Mouse (Mus musculus) layer of hippocampus, adult 9-11 months (tissue): ENCODE data around the gene Chmp3.

Experiments used
- DNase-seq: peaks from one replicate; pipeline ENCODE4 v3.0.0; 2022

Chmp3 gene

DNA sequence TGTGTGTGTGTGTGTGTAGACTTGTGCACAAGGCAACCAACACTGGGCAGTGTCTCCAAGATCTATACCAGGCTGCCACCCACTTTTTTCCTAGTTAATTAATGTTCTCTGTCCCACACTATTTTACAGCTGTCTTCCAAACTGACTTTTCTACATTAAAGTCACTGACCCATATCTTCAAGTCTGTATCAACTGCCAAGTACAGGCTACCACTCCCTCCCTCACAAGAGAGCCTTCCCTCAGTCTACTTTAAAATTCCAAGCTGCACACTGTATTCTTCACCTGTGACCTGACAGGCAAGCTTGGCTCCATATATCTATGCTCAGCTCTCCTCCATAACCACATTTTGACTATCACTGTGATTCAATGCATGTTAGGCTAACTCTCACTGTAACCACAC lies 69.6 kb downstream of the Chmp3 start:
- DNase-seq, result no peak

- DNase-seq, result no peak
Measured at GRCm38 (mm10) chr6:71616959-71617358, 73.4 kb downstream of the Chmp3 start.

DNA sequence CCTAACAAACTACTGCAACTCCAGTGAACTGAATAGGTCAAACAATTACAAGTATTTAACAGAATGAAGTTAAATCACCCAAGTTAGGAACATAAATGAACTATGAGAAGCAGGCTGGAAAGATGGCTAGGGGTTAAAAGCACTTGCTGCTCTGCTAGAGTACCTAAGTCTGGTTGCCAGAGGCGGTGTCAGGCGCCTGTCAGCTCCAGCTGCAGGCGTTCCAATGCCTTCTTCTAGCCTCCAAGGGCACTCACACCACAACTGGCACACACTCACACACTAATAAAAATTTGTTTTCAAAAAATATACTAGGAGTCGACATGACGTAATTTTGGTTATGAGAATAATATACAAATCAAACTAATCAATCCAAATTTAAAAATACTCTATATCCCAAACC lies 78.0 kb downstream of the Chmp3 start:
- no peak for DNase-seq

GRCm38 (mm10) chr6:71621981-71622380 lies 78.4 kb downstream of the Chmp3 start:
- DNase-seq, result peak; percentile 17

DNA sequence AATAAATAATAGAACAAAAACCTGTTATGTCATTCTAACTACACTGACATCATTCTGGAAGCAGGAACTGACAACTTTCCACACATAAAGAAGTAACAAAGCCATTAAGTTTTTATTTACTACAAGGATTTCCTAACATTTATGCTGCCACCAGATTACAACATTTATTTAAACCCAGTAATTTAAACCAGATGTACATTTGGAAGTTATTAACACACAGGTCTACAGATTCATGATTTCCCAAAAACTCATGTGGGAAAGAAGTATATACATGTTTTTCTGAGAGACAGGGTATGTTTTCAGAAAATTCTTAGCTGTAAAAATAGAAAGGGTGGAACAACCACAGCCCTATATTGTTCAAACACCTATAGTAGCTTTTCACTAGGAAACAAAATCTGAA lies 81.1 kb downstream of the Chmp3 start:
- no peak for DNase-seq

DNA sequence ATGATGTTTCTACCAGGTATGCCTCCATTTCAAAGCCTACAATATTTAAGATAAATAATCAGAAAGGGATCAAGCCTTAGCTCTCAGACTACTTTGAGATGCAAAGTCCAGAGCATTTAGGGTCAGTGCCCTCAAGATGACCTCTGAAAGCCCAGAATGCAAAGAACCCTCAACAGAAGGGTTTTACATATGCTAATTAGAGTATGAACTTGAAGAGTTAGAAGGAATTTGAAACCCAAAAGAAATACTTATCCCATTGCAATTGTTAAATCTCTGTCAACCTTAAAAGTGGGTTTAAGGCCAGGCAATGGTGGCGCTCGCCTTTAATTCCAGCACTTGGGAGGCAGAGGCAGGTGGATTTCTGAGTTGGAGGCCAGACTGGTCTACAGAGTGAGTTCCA lies 82.4 kb downstream of the Chmp3 start:
- no peak for DNase-seq

DNA sequence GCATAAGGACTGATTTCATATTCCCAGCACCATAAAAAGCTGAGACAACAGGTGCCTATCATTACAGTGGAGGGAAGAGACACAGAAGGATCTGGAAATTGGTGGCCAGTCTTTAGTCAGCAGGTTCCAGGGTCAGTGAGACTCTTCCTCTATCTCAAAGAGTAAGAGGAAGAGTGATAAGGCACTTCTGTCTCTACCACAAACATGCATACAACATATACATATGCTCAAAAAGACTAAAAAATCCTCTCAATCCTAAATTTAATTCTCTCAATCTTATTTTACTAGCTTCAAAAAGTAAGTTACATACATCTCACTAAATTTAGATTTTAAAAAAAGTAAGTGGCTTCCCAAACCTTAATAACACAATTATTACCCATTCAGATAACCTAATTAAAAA lies 83.7 kb downstream of the Chmp3 start:
- DNase-seq, result no peak

GRCm38 (mm10) chr6:71631196-71631595 lies 87.6 kb downstream of the Chmp3 start:
- DNase-seq, result no peak

- DNase-seq, result peak; percentile 37
Measured at GRCm38 (mm10) chr6:71631706-71632461, 88.3 kb downstream of the Chmp3 start.
